28 mouse cellular contexts compared by ENCODE assay signal in genomic region chr6:34900990-34901389, GRCm38 (mm10). TPM values are rescaled to one million over a fixed set of nuclear protein-coding genes. Genes with fewer than 3 reads are reported as not detected.
DNase-seq lines count a peak whose midpoint lies in the region; ATAC-seq and TF ChIP-seq lines count a peak whose summit lies in the region.
"Had no signal": no experiment of that assay in that cellular context is flagged by ENCODE, and none has a peak within 500 bp of the region (broad histone marks: within the 10 kb centered on the region; RNA-seq: fewer than 3 reads in every experiment).

No protein-coding gene starts in this region.

- no peak overlapping the region for H3K27ac ChIP-seq in gastrocnemius, adult 2 months
- H3K27ac ChIP-seq: embryonic facial prominence, embryonic 13.5 days; hindbrain, embryonic 12.5 days; kidney, postnatal 0 days; left cerebral cortex, adult 2 months; liver, embryonic 14.5 days; macrophage; midbrain, embryonic 10.5 days; stomach, embryonic 15.5 days had no signal

- no peak for TF ChIP-seq CTCF in gastrocnemius, adult 2 months (IDR thresholded peaks at IDR 0.05)

- no peak for ATAC-seq in megakaryocyte-erythroid progenitor cell, adult 5-6 weeks (replicated peaks; ENCODE audit: low FRiP score, low TSS enrichment, poor library complexity, severe bottlenecking)
- ATAC-seq: forebrain, embryonic 14.5 days; lung, postnatal 0 days; Patski had no signal

- intact Hi-C loops in gastrocnemius, adult 2 months (cut with DNase I) = no loop called here

- DNase-seq in gastrocnemius, adult 2 months = peak; percentile 2
- DNase-seq in gastrocnemius, adult 18-20 months (ENCODE audit: low spot score) = no peak
- DNase-seq in ES-CJ7 (ENCODE audit: low read depth, low spot score) = peak; percentile 39
- DNase-seq in cerebellum, adult 18-20 months = peak; percentile 56 to 57
- peak; percentile 51 to 70 for DNase-seq in cerebellum, postnatal 14 days
- DNase-seq in yolk sac, embryonic 10.5 days (ENCODE audit: low spot score) = no peak
- DNase-seq: adrenal gland, adult 8-10 months; gastrocnemius, postnatal 10 days; kidney, adult 2 months; right cerebral cortex, adult 18-20 months; thymus, postnatal 4 days had no signal

- H3K4me3 ChIP-seq in gastrocnemius, adult 2 months = no peak overlapping the region
- H3K4me3 ChIP-seq: embryonic facial prominence, embryonic 13.5 days; hindbrain, embryonic 12.5 days; left cerebral cortex, adult 2 months; midbrain, embryonic 10.5 days; stomach, embryonic 15.5 days had no signal

RNA-seq across cellular contexts. Expression of gene Wdr91, which starts 9.7 kb away (rescaled TPM):
- total RNA-seq in gastrocnemius, adult 2 months (2021) = 1 to 10 TPM; 5.2 to 8.0 TPM
- total RNA-seq in gastrocnemius, adult 18-20 months (2021) = 1 to 10 TPM; 4.7 to 6.4 TPM
- 19.9 and 24.4 TPM in 2 replicates for total RNA-seq in megakaryocyte-erythroid progenitor cell, adult 5-6 weeks (2014; fragmentation: Nextera tagmentation)
- total RNA-seq in megakaryocyte-erythroid progenitor cell, adult 5-6 weeks (2017) = 24.4 and 37.8 TPM in 2 replicates

RNA-seq across cellular contexts. Expression of gene Stra8, which starts 19.0 kb away (rescaled TPM):
- not detected for total RNA-seq in gastrocnemius, adult 2 months (2021)
- total RNA-seq in gastrocnemius, adult 18-20 months (2021) = not detected
- total RNA-seq in megakaryocyte-erythroid progenitor cell, adult 5-6 weeks (2014; fragmentation: Nextera tagmentation) = not detected in 2 replicates
- total RNA-seq in megakaryocyte-erythroid progenitor cell, adult 5-6 weeks (2017) = not detected in 2 replicates
- total RNA-seq: adrenal gland, adult 8-10 months; gastrocnemius, postnatal 10 days; granulocyte monocyte progenitor cell, adult 5-6 weeks; heart, postnatal 25 days; layer of hippocampus, postnatal 10 days; left cerebral cortex, adult 2 months; left cerebral cortex, postnatal 36 days; midbrain, postnatal 0 days had no signal

RNA-seq across cellular contexts. Expression of gene Cyren, which starts 23.1 kb away (rescaled TPM):
- 1 to 10 TPM; 2.8 to 3.7 TPM for total RNA-seq in gastrocnemius, adult 2 months (2021)
- total RNA-seq in gastrocnemius, adult 18-20 months (2021) = 1 to 10 TPM; 2.8 to 3.7 TPM
- 12.3 and 27.8 TPM in 2 replicates for total RNA-seq in megakaryocyte-erythroid progenitor cell, adult 5-6 weeks (2014; fragmentation: Nextera tagmentation)
- 5.6 and 8.5 TPM in 2 replicates for total RNA-seq in megakaryocyte-erythroid progenitor cell, adult 5-6 weeks (2017)

RNA-seq across cellular contexts. Expression of gene Tmem140, which starts 38.0 kb away (rescaled TPM):
- 10 to 100 TPM; 26.4 to 32.9 TPM for total RNA-seq in gastrocnemius, adult 2 months (2021)
- total RNA-seq in gastrocnemius, adult 18-20 months (2021) = 10 to 100 TPM; 30.5 to 42.8 TPM
- 1.8 and 1.9 TPM in 2 replicates for total RNA-seq in megakaryocyte-erythroid progenitor cell, adult 5-6 weeks (2014; fragmentation: Nextera tagmentation)
- total RNA-seq in megakaryocyte-erythroid progenitor cell, adult 5-6 weeks (2017) = 2.2 and 3.7 TPM in 2 replicates

Comparison
In these comparisons a context has a peak if more than half of its experiments do, and no peak if none do; other contexts are left out.
1. DNase-seq: peak in gastrocnemius, adult 2 months (single experiment), ES-CJ7 (single experiment), cerebellum, adult 18-20 months (2 of 2) and cerebellum, postnatal 14 days (2 of 2); none in gastrocnemius, adult 18-20 months (single experiment) and yolk sac, embryonic 10.5 days (single experiment).